Mouse (Mus musculus) stomach, postnatal 0 days (tissue): ENCODE data around the gene Nenf. TPM values are rescaled to one million over a fixed set of nuclear protein-coding genes. Genes with fewer than 3 reads are reported as not detected.

Experiments used
- ATAC-seq: fragments of 200-750 bp; cut with Nextera tagmentation; 2 replicates; pipeline ENCODE4 v1.8.0; 2017; ENCODE audit not compliant: low FRiP score, low TSS enrichment
- DNase-seq: peaks from one replicate; pipeline ENCODE4 v3.0.0-alpha.2; 2016; ENCODE audit warnings: low spot score
- H3K27ac ChIP-seq: fragments of 300-500 bp; sonication (generic); replicated peaks from 2 replicates; pipeline ENCODE4 v1.5.1; 2014; ENCODE audit warnings: mild to moderate bottlenecking, control low read depth
- H3K27me3 ChIP-seq: fragments of 300-500 bp; sonication (generic); 2 replicates; pipeline ENCODE4 v1.6.1; 2014; ENCODE audit warnings: low read length; ENCODE audit not compliant: control insufficient read depth, insufficient read depth
- H3K36me3 ChIP-seq: fragments of 300-500 bp; sonication (generic); 2 replicates; pipeline ENCODE4 v1.6.1; 2014; ENCODE audit warnings: low read length, mixed read lengths; ENCODE audit not compliant: control insufficient read depth, insufficient read depth
- H3K4me1 ChIP-seq: fragments of 300-500 bp; sonication (generic); replicated peaks from 2 replicates; pipeline ENCODE4 v1.6.1; 2014; ENCODE audit warnings: antibody characterized with exemption; ENCODE audit not compliant: control insufficient read depth, insufficient read depth
- H3K4me2 ChIP-seq: fragments of 300-500 bp; sonication (generic); replicated peaks from 2 replicates; pipeline ENCODE4 v1.6.1; 2014; ENCODE audit warnings: low read depth, mild to moderate bottlenecking, control low read depth, moderate library complexity
- H3K4me3 ChIP-seq: fragments of 300-500 bp; sonication (generic); 2 replicates; pipeline ENCODE4 v1.5.1; 2014; ENCODE audit warnings: low read depth, low read length, control low read depth
- H3K9ac ChIP-seq: fragments of 300-500 bp; sonication (generic); 2 replicates; pipeline ENCODE4 v1.6.1; 2014; ENCODE audit warnings: mild to moderate bottlenecking, low read length, control low read depth, mixed read lengths
- H3K9me3 ChIP-seq: fragments of 300-500 bp; sonication (generic); 2 replicates; pipeline ENCODE4 v1.6.1; 2016; ENCODE audit warnings: low read length; ENCODE audit not compliant: control insufficient read depth
- CTCF ChIP-seq: IDR thresholded peaks from 2 replicates; pipeline ENCODE4 v1.5.1; 2016; ENCODE audit warnings: antibody characterized with exemption, low read depth, mild to moderate bottlenecking, moderate library complexity
- EP300 ChIP-seq: optimal IDR thresholded peaks from 2 replicates; pipeline ENCODE3; 2016; ENCODE audit warnings: antibody characterized with exemption
- WGBS: fragments of 180-500 bp; shearing (Covaris S2); extraction: QIAGEN DNeasy Blood & Tissue Kit; methylation state at CpG from one replicate; pipeline ENCODE4 v1.1.7; 2014; 5-methylcytosine and 5-hydroxymethylcytosine counted together
- polyA plus RNA-seq: library from polyadenylated mRNA; unstranded; fragments of >200 nt; fragmentation: Nextera tagmentation; extraction: Ambion mirVana; gene quantifications from 2 replicates; pipeline ENCODE4 v1.2.1, GENCODE M21; 2015

The Nenf gene
- polyA plus RNA-seq, 1 experiment from 2014 or later, result 120 TPM

DNA sequence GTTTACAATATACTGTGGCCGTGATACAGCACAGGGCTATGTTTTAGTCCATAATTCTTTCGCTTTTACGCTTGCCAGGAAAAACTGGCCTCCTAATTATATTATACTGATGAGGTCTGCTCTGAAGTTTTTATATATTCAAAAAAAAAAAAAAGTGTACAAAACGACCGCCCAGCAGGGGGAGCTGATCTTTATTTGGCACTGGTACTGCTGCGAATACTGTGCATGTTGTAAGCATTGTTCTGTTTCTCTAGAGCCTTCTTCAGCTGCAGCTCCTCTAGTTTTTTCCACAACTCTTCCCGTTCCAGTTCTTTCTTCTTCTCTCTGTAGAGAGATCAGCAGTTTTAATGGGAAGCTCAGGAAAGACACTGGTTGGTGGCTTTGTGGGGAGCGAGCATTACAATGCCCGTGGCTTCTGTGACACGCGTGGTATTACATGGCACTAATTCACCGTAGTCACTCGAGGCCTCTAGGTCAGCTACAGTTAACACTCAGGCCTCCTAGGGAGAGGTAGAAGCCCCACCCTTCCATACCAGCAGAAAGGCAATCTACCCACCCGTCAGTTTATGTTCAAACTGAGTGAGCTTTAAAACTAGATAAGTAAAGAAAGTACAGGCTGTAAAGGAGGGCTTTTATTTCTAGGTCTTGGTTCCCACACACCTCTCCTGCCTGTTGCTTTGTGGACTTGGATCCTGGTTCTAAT is 34.9 kb upstream of the Nenf start:
- H3K36me3 ChIP-seq, result peaks cover 15% of the 10 kb centered on the region; the same call in 1 of the 2 replicates
- no peaks in the 10 kb centered on the region for H3K9me3 ChIP-seq
- no peak overlapping the region for H3K4me3 ChIP-seq
- no peak overlapping the region for H3K9ac ChIP-seq
- 61% methylated on average over 14 of the region's 14 CpGs for WGBS
- TF ChIP-seq EP300 (no peak), CTCF (peak; percentile 73)
- no peaks in the 10 kb centered on the region for H3K27me3 ChIP-seq
- H3K4me2 ChIP-seq, result no peak overlapping the region
- DNase-seq, result peak; percentile 62
- no peaks in the 10 kb centered on the region for H3K4me1 ChIP-seq
- H3K27ac ChIP-seq, result no peak overlapping the region; the same call in 1 of the 2 replicates
- no peak for ATAC-seq

DNA sequence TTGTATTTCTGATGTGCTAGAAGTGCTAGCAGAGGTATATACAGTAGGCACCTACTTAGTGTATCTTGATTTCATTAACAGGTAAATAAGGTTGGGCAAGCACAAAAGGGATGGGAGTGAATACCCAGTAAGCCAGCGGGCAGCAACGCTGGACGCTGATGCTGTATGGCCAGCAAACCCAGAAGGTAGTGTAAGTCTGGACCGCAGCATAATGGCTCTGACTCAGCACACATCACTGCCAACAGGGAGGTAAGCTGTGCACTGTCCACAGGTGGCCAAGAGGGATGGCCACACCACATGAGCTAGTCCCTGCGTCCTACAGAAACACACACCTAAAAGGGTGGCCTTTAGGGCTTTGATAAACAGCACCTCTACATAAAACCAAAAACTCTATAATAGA is 32.4 kb upstream of the Nenf start:
- Histone ChIP-seq H3K4me2 (no peak overlapping the region), H3K4me3 (no peak overlapping the region), H3K9ac (no peak overlapping the region), H3K9me3 (no peaks in the 10 kb centered on the region), H3K36me3 (peaks cover 11% of the 10 kb centered on the region; the same call in 1 of the 2 replicates), H3K4me1 (no peaks in the 10 kb centered on the region), H3K27me3 (no peaks in the 10 kb centered on the region), H3K27ac (no peak overlapping the region)
- no peak for TF ChIP-seq CTCF
- TF ChIP-seq EP300, result no peak
- no peak for ATAC-seq
- no peak for DNase-seq
- 95% methylated on average over 5 of the region's 5 CpGs for WGBS

- H3K4me1 ChIP-seq, result no peaks in the 10 kb centered on the region
- H3K9me3 ChIP-seq, result no peaks in the 10 kb centered on the region
- 0 out of 2 replicates have a peak overlapping the region, but pooled peaks have one; percentile 49 for H3K27ac ChIP-seq
- DNase-seq (no peak), ATAC-seq (no peak)
- no peak overlapping the region for H3K9ac ChIP-seq
- H3K4me3 ChIP-seq, result no peak overlapping the region
- H3K36me3 ChIP-seq, result peaks cover 13% of the 10 kb centered on the region; the same call in 1 of the 2 replicates
- TF ChIP-seq CTCF (no peak), EP300 (no peak)
- H3K4me2 ChIP-seq, result no peak overlapping the region
- WGBS, result 63% methylated on average over 23 of the region's 23 CpGs
- H3K27me3 ChIP-seq, result no peaks in the 10 kb centered on the region
Observed at GRCm38 (mm10) chr1:191349486-191350037, 31.6 kb upstream of the Nenf start.

GRCm38 (mm10) chr1:191348996-191349395 is 31.0 kb upstream of the Nenf start:
- Histone ChIP-seq H3K9me3 (no peaks in the 10 kb centered on the region), H3K9ac (no peak overlapping the region), H3K27me3 (no peaks in the 10 kb centered on the region), H3K4me3 (no peak overlapping the region), H3K36me3 (peaks cover 9% of the 10 kb centered on the region; the same call in 1 of the 2 replicates), H3K27ac (0 out of 2 replicates have a peak overlapping the region, but pooled peaks have one; percentile 49), H3K4me1 (no peaks in the 10 kb centered on the region), H3K4me2 (no peak overlapping the region)
- ATAC-seq (no peak; the same call in 1 of the 2 replicates), DNase-seq (no peak)
- no peak for TF ChIP-seq CTCF
- no peak for TF ChIP-seq EP300
- WGBS, result 30% methylated on average over 5 of the region's 5 CpGs

DNA sequence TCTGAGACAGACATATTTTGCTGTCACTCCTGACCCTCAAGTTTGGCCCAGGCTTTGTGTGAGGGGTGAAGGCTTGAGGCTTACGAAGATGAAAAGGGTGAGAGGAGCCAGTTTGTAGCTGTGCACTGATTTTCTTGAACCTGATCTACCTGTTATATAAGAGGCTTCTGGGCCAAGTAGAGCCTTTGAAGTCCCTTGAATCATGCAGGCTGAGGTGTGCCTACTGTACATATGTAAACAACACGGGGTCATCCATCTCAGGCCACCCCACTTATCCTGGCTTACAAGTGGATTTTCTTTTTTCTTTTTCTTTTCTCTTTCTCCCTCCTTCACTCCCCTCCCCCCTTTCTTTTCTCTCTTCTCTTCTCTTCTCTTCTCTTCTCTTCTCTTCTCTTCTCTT is 30.6 kb upstream of the Nenf start:
- peaks cover 7% of the 10 kb centered on the region; the same call in 1 of the 2 replicates for H3K36me3 ChIP-seq
- TF ChIP-seq EP300, result no peak
- TF ChIP-seq CTCF, result no peak
- H3K4me3 ChIP-seq, result no peak overlapping the region
- DNase-seq (no peak), ATAC-seq (no peak)
- WGBS, result 82% methylated on average over 2 of the region's 2 CpGs
- H3K4me1 ChIP-seq, result no peaks in the 10 kb centered on the region
- H3K9ac ChIP-seq, result no peak overlapping the region
- H3K9me3 ChIP-seq, result no peaks in the 10 kb centered on the region
- no peaks in the 10 kb centered on the region for H3K27me3 ChIP-seq
- no peak overlapping the region for H3K27ac ChIP-seq
- no peak overlapping the region for H3K4me2 ChIP-seq

- no peaks in the 10 kb centered on the region for H3K27me3 ChIP-seq
- 0 out of 2 replicates have a peak, but pooled peaks cover 7% of the 10 kb centered on the region for H3K36me3 ChIP-seq
- H3K9me3 ChIP-seq, result no peaks in the 10 kb centered on the region
- no peak overlapping the region for H3K9ac ChIP-seq
- TF ChIP-seq EP300, result no peak
- no peak for TF ChIP-seq CTCF
- 91% methylated on average over 8 of the region's 8 CpGs for WGBS
- no peaks in the 10 kb centered on the region for H3K4me1 ChIP-seq
- ATAC-seq, result no peak
- H3K4me2 ChIP-seq, result no peak overlapping the region
- H3K4me3 ChIP-seq, result no peak overlapping the region
- H3K27ac ChIP-seq, result no peak overlapping the region
- DNase-seq, result no peak
Observed at GRCm38 (mm10) chr1:191347602-191348001, 29.6 kb upstream of the Nenf start.
